Comparison of ENCODE assay signal across 10 mouse cellular contexts in genomic region chr13:69740331-69741285, GRCm38 (mm10). TPM values are rescaled to one million over a fixed set of nuclear protein-coding genes. Genes with fewer than 3 reads are reported as not detected.
DNase-seq lines count a peak whose midpoint lies in the region; ATAC-seq and TF ChIP-seq lines count a peak whose summit lies in the region.
"Had no signal": no experiment of that assay in that cellular context is flagged by ENCODE, and none has a peak within 500 bp of the region (broad histone marks: within the 10 kb centered on the region; RNA-seq: fewer than 3 reads in every experiment).

No protein-coding gene starts in this region.

- no peaks in the 10 kb centered on the region for H3K9me3 ChIP-seq in forebrain, embryonic 14.5 days (replicated peaks; ENCODE audit: control insufficient read depth, low read length)
- no peaks in the 10 kb centered on the region for H3K9me3 ChIP-seq in hindbrain, embryonic 10.5 days
- H3K9me3 ChIP-seq in liver, embryonic 16.5 days (replicated peaks; ENCODE audit: control insufficient read depth, low read length), result no peaks in the 10 kb centered on the region

- no peak for TF ChIP-seq CTCF in layer of hippocampus, adult 2 months (conservative IDR thresholded peaks at IDR 0.05)

- H3K27me3 ChIP-seq in forebrain, embryonic 14.5 days (replicated peaks; ENCODE audit: control insufficient read depth, insufficient read depth, low read length), result peaks cover 3% of the 10 kb centered on the region; the same call in 1 of the 2 replicates
- peaks cover 54% of the 10 kb centered on the region for H3K27me3 ChIP-seq in hindbrain, embryonic 10.5 days (ENCODE audit: insufficient read depth, poor library complexity, severe bottlenecking)
- peaks cover 46% of the 10 kb centered on the region for H3K27me3 ChIP-seq in liver, embryonic 16.5 days (ENCODE audit: control insufficient read depth, insufficient read depth, low read depth, low read length)

- H3K9ac ChIP-seq in forebrain, embryonic 14.5 days (ENCODE audit: low read length), result peak overlapping the region; percentile 88
- no peak overlapping the region for H3K9ac ChIP-seq in liver, embryonic 16.5 days (ENCODE audit: low read depth, low read length)

- H3K4me3 ChIP-seq in forebrain, embryonic 14.5 days (ENCODE audit: low read depth, low read length), result peak overlapping the region; percentile 83
- peak overlapping the region; percentile 81 for H3K4me3 ChIP-seq in hindbrain, embryonic 10.5 days
- peak overlapping the region; percentile 88 for H3K4me3 ChIP-seq in layer of hippocampus, adult 2 months
- peak overlapping the region; percentile 54 for H3K4me3 ChIP-seq in liver, embryonic 16.5 days (ENCODE audit: low read depth, low read length)

- peak overlapping the region; percentile 90 for H3K4me2 ChIP-seq in forebrain, embryonic 14.5 days (ENCODE audit: low read length)
- peak overlapping the region; percentile 53 for H3K4me2 ChIP-seq in liver, embryonic 16.5 days (ENCODE audit: low read depth, low read length)

- WGBS in forebrain, embryonic 14.5 days, result 2% methylated on average over 29 of the region's 29 CpGs
- WGBS in hindbrain, embryonic 10.5 days, result 2% methylated on average over 29 of the region's 29 CpGs
- WGBS in liver, embryonic 16.5 days (ENCODE audit: insufficient replicate concordance), result 4% methylated on average over 29 of the region's 29 CpGs

- no peaks in the 10 kb centered on the region for H3K36me3 ChIP-seq in forebrain, embryonic 14.5 days (ENCODE audit: control insufficient read depth, insufficient read depth, low read length)
- no peaks in the 10 kb centered on the region for H3K36me3 ChIP-seq in hindbrain, embryonic 10.5 days
- H3K36me3 ChIP-seq in liver, embryonic 16.5 days (ENCODE audit: control insufficient read depth, insufficient read depth), result no peaks in the 10 kb centered on the region

- DNase-seq in lung, adult 18-20 months, result peak; percentile 4 to 24
- no peak for DNase-seq in lung, postnatal 25 days (ENCODE audit: low spot score)
- peak; percentile 73 for DNase-seq in forebrain, embryonic 14.5 days (ENCODE audit: low spot score)
- peak; percentile 65 for DNase-seq in hindbrain, embryonic 10.5 days (ENCODE audit: low spot score)
- DNase-seq in layer of hippocampus, adult 2 months (ENCODE audit: low spot score in 2 of 2), result peak; percentile 55 to 77
- peak; percentile 53 for DNase-seq in retina, embryonic 14.5 days (ENCODE audit: low spot score)
- DNase-seq in adipocyte (ENCODE audit: low spot score), result no peak

- H3K27ac ChIP-seq in forebrain, embryonic 14.5 days (ENCODE audit: low read depth, low read length), result peak overlapping the region; percentile 77; the same call in 1 of the 2 replicates
- H3K27ac ChIP-seq in hindbrain, embryonic 10.5 days, result peak overlapping the region; percentile 90
- peak overlapping the region; percentile 97 for H3K27ac ChIP-seq in layer of hippocampus, adult 2 months
- H3K27ac ChIP-seq in liver, embryonic 16.5 days (ENCODE audit: low read length), result no peak overlapping the region

- peak; percentile 55 for ATAC-seq in forebrain, embryonic 14.5 days
- ATAC-seq in liver, embryonic 16.5 days (ENCODE audit: low read depth), result no peak

- peaks cover 3% of the 10 kb centered on the region; the same call in 1 of the 2 replicates for H3K4me1 ChIP-seq in forebrain, embryonic 14.5 days (ENCODE audit: control insufficient read depth, insufficient read depth, low read length)
- peaks cover 28% of the 10 kb centered on the region for H3K4me1 ChIP-seq in hindbrain, embryonic 10.5 days (replicated peaks)
- H3K4me1 ChIP-seq in liver, embryonic 16.5 days (ENCODE audit: control insufficient read depth, low read depth, low read length), result no peaks in the 10 kb centered on the region

RNA-seq across cellular contexts. Expression of gene Ube2ql1, which starts 0.9 kb away (rescaled TPM):
- polyA plus RNA-seq in forebrain, embryonic 14.5 days (2014; fragmentation: Nextera tagmentation; extraction: Ambion mirVana), result 31.7 and 35.4 TPM in 2 replicates
- polyA plus RNA-seq in hindbrain, embryonic 10.5 days (2016; fragmentation: Nextera tagmentation; extraction: Ambion mirVana), result 2.6 and 6.1 TPM in 2 replicates
- 100 to 1,000 TPM; 187 to 203 TPM for total RNA-seq in layer of hippocampus, adult 2 months (2021)
- polyA plus RNA-seq in liver, embryonic 16.5 days (2015; fragmentation: Nextera tagmentation; extraction: Ambion mirVana), result 0.02 and 0.16 TPM in 2 replicates
- polyA plus RNA-seq: erythroblast, embryonic 14.5 days; testis, adult 2 months had no signal

Comparison
In these comparisons a context has a peak if more than half of its experiments do, and no peak if none do; other contexts are left out.
1. DNase-seq: peak in lung, adult 18-20 months (2 of 2), forebrain, embryonic 14.5 days (single experiment), hindbrain, embryonic 10.5 days (single experiment), layer of hippocampus, adult 2 months (2 of 2) and retina, embryonic 14.5 days (single experiment); none in lung, postnatal 25 days (single experiment) and adipocyte (single experiment).
2. Peak in every context shown above with its lines, with median percentiles within 50 percentile points of each other: H3K4me3 ChIP-seq.